Mouse (Mus musculus): ENCODE data around the gene Otud5.

Gene Otud5

GRCm38 (mm10) chrX:7879819-7880218, 38.7 kb downstream of the Otud5 start:
- 3% methylated on average over 11 of the region's 11 CpGs for WGBS

GRCm38 (mm10) chrX:7883841-7884567, 42.8 kb downstream of the Otud5 start, which contains the start of gene Slc35a2:
Gene Slc35a2 (plus strand): TSS chrX:7884028.
- 2% methylated on average over 49 of the region's 49 CpGs for WGBS

- WGBS, result 9% methylated on average over 13 of the region's 13 CpGs
These were observed 57.0 kb downstream of the Otud5 start for GRCm38 (mm10) chrX:7898211-7898610.

- 1% methylated on average over 62 of the region's 62 CpGs for WGBS
These were observed 58.0 kb downstream of the Otud5 start, which contains the start of the genes Pqbp1 and Timm17b for GRCm38 (mm10) chrX:7898880-7899874. Gene Pqbp1 (minus strand): TSS chrX:7899269. Gene Timm17b (plus strand): TSS chrX:7899357.

GRCm38 (mm10) chrX:7904441-7904840, 63.3 kb downstream of the Otud5 start:
- 98% methylated on average over 5 of the region's 5 CpGs for WGBS

- 90% methylated on average over 5 of the region's 5 CpGs for WGBS
These were observed 66.6 kb downstream of the Otud5 start, which contains the start of gene Gm10491 for GRCm38 (mm10) chrX:7907735-7908134. Gene Gm10491 (minus strand): TSS chrX:7907835.

- 97% methylated on average over 4 of the region's 4 CpGs for WGBS
These were observed 68.1 kb downstream of the Otud5 start, which contains the start of gene Gm10490 for GRCm38 (mm10) chrX:7909242-7909641. Gene Gm10490 (plus strand): TSS chrX:7909542.

GRCm38 (mm10) chrX:7910473-7910872, 69.3 kb downstream of the Otud5 start:
- 49% methylated on average over 6 of the region's 6 CpGs for WGBS

GRCm38 (mm10) chrX:7915669-7916068, 74.5 kb downstream of the Otud5 start:
- 17% methylated on average over 3 of the region's 3 CpGs for WGBS

- WGBS, result 78% methylated on average over 6 of the region's 6 CpGs
These were observed 76.8 kb downstream of the Otud5 start for GRCm38 (mm10) chrX:7917960-7918359.

- 8% methylated on average over 39 of the region's 40 CpGs for WGBS
These were observed 78.6 kb downstream of the Otud5 start, which contains the start of gene Pcsk1n for GRCm38 (mm10) chrX:7919601-7920383. Gene Pcsk1n (plus strand): TSS chrX:7919822.

GRCm38 (mm10) chrX:7922032-7922431, 80.9 kb downstream of the Otud5 start:
- 10% methylated on average over 44 of the region's 48 CpGs for WGBS

Measured in cerebral cortex, adult 2 months (tissue).